Mouse (Mus musculus) ovary, adult 2 months (tissue): ENCODE measurements around the gene BC030867. TPM values are rescaled to one million over a fixed set of nuclear protein-coding genes. Genes with fewer than 3 reads are reported as not detected.

Experiments
- polyA plus RNA-seq: library from polyadenylated mRNA; depleted of rRNA; stranded (reverse); fragments of >200 nt; gene quantifications from 2 replicates; pipeline ENCODE4 v1.2.3, GENCODE M21; 2012; rRNA removed

Gene BC030867
- polyA plus RNA-seq: 6.4 and 10.6 TPM in 2 replicates

GRCm38 (mm10) chr11:102248630-102249230 lies at the start of gene BC030867:
Gene BC030867 (plus strand): TSS chr11:102248882.

GRCm38 (mm10) chr11:102230006-102230741 lies 18.5 kb upstream of the BC030867 start, which contains the start of gene Hdac5:
Gene Hdac5 (minus strand): TSS chr11:102230166.

GRCm38 (mm10) chr11:102268520-102269244 lies 20.0 kb downstream of the BC030867 start, which contains the start of gene Asb16:
Gene Asb16 (plus strand): TSS chr11:102268743.

GRCm38 (mm10) chr11:102284501-102285094 lies 35.9 kb downstream of the BC030867 start, which contains the start of gene Tmub2:
Gene Tmub2 (plus strand): TSS chr11:102284931.

DNA sequence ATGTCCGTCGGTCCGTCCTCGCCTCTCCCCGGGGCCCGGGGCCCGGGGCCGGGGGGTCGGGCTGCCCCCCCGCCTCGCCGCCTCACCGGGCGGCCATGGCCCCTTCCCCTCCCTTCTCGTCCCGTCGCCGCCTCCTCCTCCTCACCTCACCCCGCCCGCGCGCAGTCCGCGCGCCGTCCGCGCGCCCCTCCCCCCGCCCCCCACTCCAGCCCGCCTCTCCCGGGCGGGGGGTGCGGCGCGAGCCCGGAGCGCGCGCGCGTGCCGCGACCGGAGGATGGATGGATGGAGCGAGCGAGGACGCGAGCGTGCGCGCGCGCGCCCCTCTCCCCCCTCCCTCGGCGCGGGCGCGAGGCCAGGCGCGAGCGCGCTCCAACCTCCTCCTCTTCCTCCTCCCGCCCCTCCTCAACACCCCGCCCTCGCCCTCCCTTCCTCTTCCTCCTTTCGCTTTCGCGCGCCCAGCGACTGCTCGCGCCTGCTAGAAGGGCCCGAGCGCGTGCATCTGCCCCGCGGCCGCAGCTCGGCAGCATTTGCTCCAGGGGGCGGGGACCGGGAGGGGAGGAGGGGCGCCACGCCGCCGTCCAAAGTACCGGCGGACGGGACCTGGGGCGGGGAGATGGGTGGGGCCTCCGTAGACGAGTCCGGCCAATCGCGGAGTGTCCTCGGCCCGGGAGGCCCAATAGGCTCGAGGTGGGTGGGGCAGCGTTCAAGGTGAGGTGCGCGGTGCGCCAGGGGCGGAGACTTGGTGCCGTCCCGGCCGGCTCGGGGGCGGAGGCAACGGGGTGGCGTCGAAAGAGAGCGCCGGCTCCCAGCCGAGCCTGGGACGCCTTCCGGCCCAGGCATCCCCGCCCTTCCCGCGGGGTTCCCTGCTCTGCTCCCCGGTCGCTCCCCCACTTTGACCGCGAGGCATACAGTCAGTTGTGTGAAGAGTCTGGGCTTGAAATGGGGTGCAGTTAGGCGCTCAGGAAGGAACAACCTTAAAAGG lies 48.1 kb downstream of the BC030867 start, which contains the start of gene Atxn7l3:
TSS of gene Atxn7l3 (minus strand) at position 141 of the 982 bp plus-strand sequence.

Other genes with a start within 250 kb of the BC030867 start
- gene Mpp3, start 220.4 kb upstream of the BC030867 start, polyA plus RNA-seq: 19.1 and 19.2 TPM in 2 replicates
- gene Cd300lg, start 207.4 kb upstream of the BC030867 start, polyA plus RNA-seq: 13.3 and 16.6 TPM in 2 replicates
- gene Mpp2, start 160.4 kb upstream of the BC030867 start, polyA plus RNA-seq: 10.5 and 10.9 TPM in 2 replicates
- gene Ppy, start 147.6 kb upstream of the BC030867 start, polyA plus RNA-seq: not detected in 2 replicates
- not detected in 2 replicates for gene Pyy, start 141.1 kb upstream of the BC030867 start, polyA plus RNA-seq
- gene Nags, start 103.4 kb upstream of the BC030867 start, polyA plus RNA-seq: 3.6 and 3.7 TPM in 2 replicates
- gene Tmem101, start 92.5 kb upstream of the BC030867 start, polyA plus RNA-seq: 37.3 and 46.7 TPM in 2 replicates
- gene Lsm12, start 63.6 kb upstream of the BC030867 start, polyA plus RNA-seq: 25.7 and 33.2 TPM in 2 replicates
- gene G6pc3, start 59.3 kb upstream of the BC030867 start, polyA plus RNA-seq: 169 and 171 TPM in 2 replicates
- 117 and 151 TPM in 2 replicates for gene Hdac5, start 18.7 kb upstream of the BC030867 start, polyA plus RNA-seq
- gene Asb16, start 19.9 kb downstream of the BC030867 start, polyA plus RNA-seq: 0.37 and 0.42 TPM in 2 replicates
- gene Tmub2, start 36.0 kb downstream of the BC030867 start, polyA plus RNA-seq: 60.5 and 74.0 TPM in 2 replicates
- gene Atxn7l3, start 47.7 kb downstream of the BC030867 start, polyA plus RNA-seq: 46.0 and 47.7 TPM in 2 replicates
- gene Ubtf, start 70.9 kb downstream of the BC030867 start, polyA plus RNA-seq: 35.3 and 42.8 TPM in 2 replicates
- gene Slc4a1, start 117.3 kb downstream of the BC030867 start, polyA plus RNA-seq: 0.03 TPM in 1 of 2 replicates, not detected in the other
- 4.5 and 5.9 TPM in 2 replicates for gene Rundc3a, start 144.5 kb downstream of the BC030867 start, polyA plus RNA-seq
- 573 and 609 TPM in 2 replicates for gene Slc25a39, start 159.1 kb downstream of the BC030867 start, polyA plus RNA-seq
- gene Grn, start 181.4 kb downstream of the BC030867 start, polyA plus RNA-seq: 283 and 344 TPM in 2 replicates
- 102 and 124 TPM in 2 replicates for gene Fam171a2, start 198.8 kb downstream of the BC030867 start, polyA plus RNA-seq
- gene Itga2b, start 221.2 kb downstream of the BC030867 start, polyA plus RNA-seq: 11.2 and 16.0 TPM in 2 replicates